In genomic region chr14:121106906-121107305, GRCm38 (mm10) we compare ENCODE assay signal across 14 mouse cellular contexts.
A peak's percentile ranks its signal among the peaks of the same experiment; 100 is the strongest.
DNase-seq lines count a peak whose midpoint lies in the region; ATAC-seq and TF ChIP-seq lines count a peak whose summit lies in the region.
"Had no signal": no experiment of that assay in that cellular context is flagged by ENCODE, and none has a peak within 500 bp of the region (broad histone marks: within the 10 kb centered on the region; RNA-seq: fewer than 3 reads in every experiment).

No protein-coding gene starts in this region.

- H3K4me1 ChIP-seq in liver, embryonic 11.5 days (replicated peaks; ENCODE audit: control insufficient read depth, insufficient read depth, low read length), result peaks cover 26% of the 10 kb centered on the region
- peaks cover 8% of the 10 kb centered on the region; the same call in 1 of the 2 replicates for H3K4me1 ChIP-seq in liver, postnatal 0 days (ENCODE audit: insufficient read depth)
- H3K4me1 ChIP-seq in cortical plate, adult 2 months (ENCODE audit: control insufficient read depth, insufficient read depth, low read length), result peaks cover 7% of the 10 kb centered on the region
- H3K4me1 ChIP-seq in hindbrain, embryonic 13.5 days (replicated peaks), result peaks cover 50% of the 10 kb centered on the region

- TF ChIP-seq EP300 in liver, postnatal 0 days (IDR thresholded peaks at IDR 0.05; ENCODE audit: low read depth), result no peak

- 49% methylated on average over 4 of the region's 4 CpGs for WGBS in liver, embryonic 11.5 days
- 58% methylated on average over 4 of the region's 4 CpGs for WGBS in liver, postnatal 0 days (ENCODE audit: insufficient replicate concordance)
- 67% methylated on average over 4 of the region's 4 CpGs for WGBS in hindbrain, embryonic 13.5 days

- no peak overlapping the region for H3K27ac ChIP-seq in liver, embryonic 11.5 days (ENCODE audit: low read depth, low read length)
- no peak overlapping the region for H3K27ac ChIP-seq in liver, postnatal 0 days (ENCODE audit: low read depth)
- 0 out of 2 replicates have a peak overlapping the region, but pooled peaks have one; percentile 17 for H3K27ac ChIP-seq in cortical plate, adult 2 months (ENCODE audit: insufficient read depth, low read length)
- H3K27ac ChIP-seq in hindbrain, embryonic 13.5 days, result no peak overlapping the region
- H3K27ac ChIP-seq: forebrain, embryonic 13.5 days; heart, embryonic 15.5 days; liver, embryonic 15.5 days had no signal

- peak; percentile 24; the same call in 1 of the 2 replicates for ATAC-seq in liver, embryonic 11.5 days (replicated peaks; ENCODE audit: low FRiP score)
- no peak for ATAC-seq in liver, postnatal 0 days
- ATAC-seq in hindbrain, embryonic 13.5 days (ENCODE audit: low FRiP score), result peak; percentile 21; the same call in 1 of the 2 replicates
- ATAC-seq: forebrain, embryonic 13.5 days had no signal

- no peak overlapping the region for H3K9ac ChIP-seq in liver, embryonic 11.5 days (ENCODE audit: low read depth, low read length)
- H3K9ac ChIP-seq in liver, postnatal 0 days (replicated peaks), result no peak overlapping the region
- H3K9ac ChIP-seq in hindbrain, embryonic 13.5 days, result no peak overlapping the region
- H3K9ac ChIP-seq: forebrain, embryonic 13.5 days; heart, embryonic 15.5 days; liver, embryonic 15.5 days had no signal

- H3K27me3 ChIP-seq in liver, embryonic 11.5 days (replicated peaks; ENCODE audit: control insufficient read depth, insufficient read depth, low read length), result no peaks in the 10 kb centered on the region
- no peaks in the 10 kb centered on the region for H3K27me3 ChIP-seq in liver, postnatal 0 days (ENCODE audit: insufficient read depth, low read length)
- no peaks in the 10 kb centered on the region for H3K27me3 ChIP-seq in hindbrain, embryonic 13.5 days
- H3K27me3 ChIP-seq: forebrain, embryonic 13.5 days; heart, embryonic 15.5 days; liver, embryonic 15.5 days had no signal

- H3K4me3 ChIP-seq in liver, embryonic 11.5 days (ENCODE audit: low read depth, low read length), result no peak overlapping the region
- no peak overlapping the region for H3K4me3 ChIP-seq in liver, postnatal 0 days (ENCODE audit: low read depth, low read length)
- no peak overlapping the region for H3K4me3 ChIP-seq in cortical plate, adult 2 months (ENCODE audit: insufficient read depth, low read length)
- H3K4me3 ChIP-seq in hindbrain, embryonic 13.5 days, result no peak overlapping the region
- H3K4me3 ChIP-seq: forebrain, embryonic 13.5 days; heart, embryonic 15.5 days; liver, embryonic 15.5 days had no signal

- no peak for TF ChIP-seq POLR2A in cortical plate, adult 2 months (IDR thresholded peaks at IDR 0.05; ENCODE audit: extremely low read depth, insufficient read depth, low read length)

- H3K4me2 ChIP-seq in liver, embryonic 11.5 days, result no peak overlapping the region
- H3K4me2 ChIP-seq in liver, postnatal 0 days (ENCODE audit: low read depth, low read length), result no peak overlapping the region
- no peak overlapping the region for H3K4me2 ChIP-seq in hindbrain, embryonic 13.5 days
- H3K4me2 ChIP-seq: forebrain, embryonic 13.5 days; heart, embryonic 15.5 days; liver, embryonic 15.5 days had no signal

- DNase-seq in heart, adult 11 months, result peak; percentile 86
- no peak for DNase-seq in heart, adult 18-20 months
- DNase-seq in liver, embryonic 11.5 days (ENCODE audit: low spot score), result no peak
- no peak for DNase-seq in liver, postnatal 0 days
- DNase-seq in adrenal gland, postnatal 25 days, result no peak
- DNase-seq in adrenal gland, postnatal 14 days, result no peak
- DNase-seq: cerebellum, adult 11 months; kidney, adult 11 months; right cerebral cortex, adult 18-20 months had no signal

- H3K36me3 ChIP-seq in liver, embryonic 11.5 days (ENCODE audit: control insufficient read depth, insufficient read depth, low read length), result peaks cover 3% of the 10 kb centered on the region; the same call in 1 of the 2 replicates
- no peaks in the 10 kb centered on the region for H3K36me3 ChIP-seq in liver, postnatal 0 days (replicated peaks; ENCODE audit: insufficient read depth, low read length)
- H3K36me3 ChIP-seq in hindbrain, embryonic 13.5 days, result peaks cover 10% of the 10 kb centered on the region
- H3K36me3 ChIP-seq: heart, embryonic 15.5 days; liver, embryonic 15.5 days had no signal

- no peak for TF ChIP-seq CTCF in liver, postnatal 0 days (IDR thresholded peaks at IDR 0.05; ENCODE audit: low read depth)
- TF ChIP-seq CTCF in cortical plate, adult 2 months (IDR thresholded peaks at IDR 0.05; ENCODE audit: extremely low read depth, insufficient read depth, low read length), result no peak

- H3K9me3 ChIP-seq in liver, embryonic 11.5 days (ENCODE audit: control insufficient read depth, low read length), result no peaks in the 10 kb centered on the region
- no peaks in the 10 kb centered on the region for H3K9me3 ChIP-seq in liver, postnatal 0 days (ENCODE audit: low read length)
- H3K9me3 ChIP-seq in hindbrain, embryonic 13.5 days, result no peaks in the 10 kb centered on the region
- H3K9me3 ChIP-seq: forebrain, embryonic 13.5 days; heart, embryonic 15.5 days; liver, embryonic 15.5 days had no signal
